Mouse (Mus musculus) liver, adult 2 months (tissue): ENCODE results near the gene Gm10521. TPM values are rescaled to one million over a fixed set of nuclear protein-coding genes. Genes with fewer than 3 reads are reported as not detected.
A peak's percentile ranks its signal among the peaks of the same experiment; 100 is the strongest.

Source experiments
- DNase-seq: peaks from one replicate; pipeline ENCODE4 v3.0.0-alpha.2; 2011; ENCODE audit warnings: low read depth, low spot score; ENCODE audit errors: extremely low read depth
- H3K27ac ChIP-seq: fragments of 200-500 bp; replicated peaks from 2 replicates; pipeline ENCODE4 v1.5.1; 2012; ENCODE audit warnings: low read depth, mild to moderate bottlenecking, control low read depth, inconsistent platforms, low read length; ENCODE audit not compliant: insufficient read depth
- H3K27me3 ChIP-seq: fragments of 200-500 bp; 2 replicates; pipeline ENCODE4 v1.6.1; 2012; ENCODE audit warnings: mild to moderate bottlenecking, moderate library complexity, low read length, inconsistent platforms; ENCODE audit not compliant: control insufficient read depth, insufficient read depth
- H3K36me3 ChIP-seq: fragments of 200-500 bp; 2 replicates; pipeline ENCODE4 v1.6.1; 2012; ENCODE audit warnings: low read length, inconsistent platforms; ENCODE audit not compliant: control insufficient read depth, insufficient read depth
- H3K4me1 ChIP-seq: fragments of 200-500 bp; 2 replicates; pipeline ENCODE4 v1.6.1; 2011; ENCODE audit warnings: low read length; ENCODE audit not compliant: control insufficient read depth, insufficient read depth
- H3K4me3 ChIP-seq: fragments of 200-500 bp; 2 replicates; pipeline ENCODE4 v1.5.1; 2011; ENCODE audit warnings: low read depth, mild to moderate bottlenecking, control low read depth, low read length, moderate library complexity; ENCODE audit not compliant: insufficient read depth
- H3K79me2 ChIP-seq: fragments of 200-500 bp; 2 replicates; pipeline ENCODE4 v1.6.1; 2012; ENCODE audit warnings: inconsistent platforms, mild to moderate bottlenecking, low read length, moderate library complexity; ENCODE audit not compliant: control insufficient read depth, insufficient read depth
- H3K9ac ChIP-seq: fragments of 200-500 bp; 2 replicates; pipeline ENCODE4 v1.6.1; 2012; ENCODE audit warnings: low read depth, mild to moderate bottlenecking, control low read depth, inconsistent platforms, low read length
- CTCF ChIP-seq: fragments of 200-500 bp; IDR thresholded peaks from 2 replicates; pipeline ENCODE4 v1.5.1; 2011; ENCODE audit warnings: low read depth, low read length, control low read depth
- POLR2A ChIP-seq: fragments of 200-500 bp; IDR thresholded peaks from 2 replicates; pipeline ENCODE4 v1.6.1; 2011; ENCODE audit warnings: low read length, control low read depth; ENCODE audit not compliant: insufficient read depth; ENCODE audit errors: extremely low read depth
- WGBS: fragments of 180-500 bp; shearing (Covaris S2); methylation state at CpG from one replicate; pipeline ENCODE4 v1.1.7; 2018; 5-methylcytosine and 5-hydroxymethylcytosine counted together
- polyA plus RNA-seq: library from polyadenylated mRNA; depleted of rRNA; stranded (reverse); fragments of >200 nt; gene quantifications from 2 replicates; pipeline ENCODE4 v1.2.3, GENCODE M21; 2012
- total RNA-seq: library from RNA; depleted of rRNA; stranded (reverse); fragments of >200 nt; gene quantifications from 2 replicates; pipeline ENCODE4 v1.2.3, GENCODE M21; 2014

The Gm10521 gene
- total and polyA plus RNA-seq, 2 experiments: 0.37 to 0.38 TPM

DNA sequence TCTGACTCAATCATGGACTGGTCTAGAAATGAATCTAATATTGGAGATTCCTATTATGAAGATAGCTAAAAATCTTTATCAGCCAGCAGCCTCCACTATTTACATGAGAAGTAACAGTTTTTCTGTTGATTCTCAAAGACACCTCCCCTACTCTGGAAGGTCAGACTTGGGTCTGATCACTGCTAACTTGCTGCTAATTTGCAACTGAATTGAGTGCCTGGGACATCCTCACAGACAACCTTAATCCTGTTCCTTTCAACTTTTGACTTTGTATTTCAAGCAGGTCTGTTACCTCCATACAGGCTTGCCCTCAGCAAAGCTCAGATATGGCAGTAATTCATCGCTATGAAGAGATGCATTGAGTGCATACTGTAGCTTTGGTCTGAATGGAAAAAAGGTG is 8.5 kb downstream of the Gm10521 start:
- no peaks in the 10 kb centered on the region for H3K79me2 ChIP-seq
- no peaks in the 10 kb centered on the region for H3K4me1 ChIP-seq
- no peak overlapping the region for H3K9ac ChIP-seq
- DNase-seq: no peak
- TF ChIP-seq CTCF (no peak), POLR2A (no peak)
- H3K27ac ChIP-seq: no peak overlapping the region
- H3K27me3 ChIP-seq: no peaks in the 10 kb centered on the region
- H3K4me3 ChIP-seq: no peak overlapping the region
- no peaks in the 10 kb centered on the region for H3K36me3 ChIP-seq
- WGBS: 85% methylated on average over 1 of the region's 1 CpGs

DNA sequence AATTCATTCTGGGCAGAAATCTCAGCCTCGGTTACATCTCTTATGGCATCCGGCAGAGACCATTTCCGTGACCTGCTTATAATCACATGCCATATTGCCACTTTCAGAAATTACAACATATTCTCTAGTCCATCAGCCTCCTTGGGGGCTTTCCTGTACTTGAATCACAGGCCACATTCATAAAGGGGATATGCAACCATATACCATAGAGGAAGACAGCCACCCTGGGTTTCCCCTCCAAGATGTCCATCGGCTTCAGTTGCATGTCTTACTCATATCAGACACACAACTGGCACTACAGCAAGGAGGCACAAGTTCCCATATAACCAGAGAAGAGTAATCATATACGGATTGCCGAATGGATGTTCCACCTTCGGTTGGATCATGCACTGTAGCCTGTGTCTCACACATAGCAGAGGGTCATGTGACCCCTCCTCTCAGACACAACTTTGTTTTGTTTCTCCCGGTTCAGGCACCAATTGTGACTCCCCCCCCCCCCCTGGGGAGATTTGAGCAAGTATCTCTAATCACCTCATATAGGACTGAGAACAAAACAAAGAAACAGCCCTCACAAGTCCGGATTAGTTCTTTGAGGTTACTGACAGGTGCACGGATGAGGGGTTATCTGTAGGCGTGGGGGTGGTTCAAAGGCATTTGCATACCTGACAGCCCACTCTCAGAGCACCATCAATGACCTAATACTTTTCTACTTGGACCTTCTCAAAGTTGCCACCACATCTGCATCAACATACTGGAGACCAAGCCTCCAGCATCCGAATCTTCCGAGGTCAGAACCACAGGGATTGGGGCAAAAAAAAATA is 20.4 kb downstream of the Gm10521 start:
- Histone ChIP-seq H3K36me3 (no peaks in the 10 kb centered on the region), H3K4me1 (no peaks in the 10 kb centered on the region), H3K9ac (no peak overlapping the region), H3K27me3 (no peaks in the 10 kb centered on the region), H3K27ac (no peak overlapping the region), H3K4me3 (no peak overlapping the region), H3K79me2 (no peaks in the 10 kb centered on the region)
- WGBS: 77% methylated on average over 13 of the region's 13 CpGs
- DNase-seq: no peak
- no peak for TF ChIP-seq POLR2A
- TF ChIP-seq CTCF: no peak

DNA sequence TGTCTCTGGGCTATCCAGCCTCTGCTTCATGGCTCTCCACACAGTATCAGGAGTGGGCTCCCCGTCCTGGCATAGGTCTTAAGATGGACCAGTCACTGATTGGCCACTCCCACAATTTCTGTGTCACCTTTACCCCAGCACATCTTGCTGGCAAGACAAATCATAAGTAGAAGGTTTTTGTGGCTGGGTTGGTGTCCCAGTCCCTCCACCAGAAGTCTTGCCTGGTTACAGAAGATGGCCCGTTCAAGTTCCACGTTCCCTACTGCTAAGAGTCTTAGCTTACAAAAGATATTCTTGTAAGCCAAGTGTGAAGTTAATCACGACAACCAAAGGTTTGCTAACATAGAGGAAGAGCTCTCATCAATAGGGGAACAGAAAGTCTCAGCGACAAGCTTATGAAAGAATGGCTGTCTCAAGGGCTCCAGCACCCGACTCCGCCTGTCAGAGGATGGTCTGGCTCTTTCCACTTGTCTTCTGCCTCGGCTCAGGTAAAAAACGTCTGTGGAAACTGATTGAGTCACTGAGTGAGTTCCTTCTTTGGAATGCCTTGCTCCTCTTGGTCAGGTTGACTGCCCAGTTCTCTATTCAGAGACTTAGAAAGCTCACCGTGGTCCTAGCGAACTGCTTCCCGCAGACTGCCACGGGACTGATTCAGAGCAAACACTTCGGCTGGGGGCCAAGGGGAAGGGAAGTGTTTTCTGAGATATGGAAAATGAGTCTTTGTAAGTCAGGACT is 22.0 kb downstream of the Gm10521 start, which contains the start of gene Slamf6:
Gene Slamf6 (plus strand): TSS at position 211 of the 735 bp plus-strand sequence.
- no peak for TF ChIP-seq CTCF
- TF ChIP-seq POLR2A: no peak
- 64% methylated on average over 14 of the region's 14 CpGs for WGBS

DNA sequence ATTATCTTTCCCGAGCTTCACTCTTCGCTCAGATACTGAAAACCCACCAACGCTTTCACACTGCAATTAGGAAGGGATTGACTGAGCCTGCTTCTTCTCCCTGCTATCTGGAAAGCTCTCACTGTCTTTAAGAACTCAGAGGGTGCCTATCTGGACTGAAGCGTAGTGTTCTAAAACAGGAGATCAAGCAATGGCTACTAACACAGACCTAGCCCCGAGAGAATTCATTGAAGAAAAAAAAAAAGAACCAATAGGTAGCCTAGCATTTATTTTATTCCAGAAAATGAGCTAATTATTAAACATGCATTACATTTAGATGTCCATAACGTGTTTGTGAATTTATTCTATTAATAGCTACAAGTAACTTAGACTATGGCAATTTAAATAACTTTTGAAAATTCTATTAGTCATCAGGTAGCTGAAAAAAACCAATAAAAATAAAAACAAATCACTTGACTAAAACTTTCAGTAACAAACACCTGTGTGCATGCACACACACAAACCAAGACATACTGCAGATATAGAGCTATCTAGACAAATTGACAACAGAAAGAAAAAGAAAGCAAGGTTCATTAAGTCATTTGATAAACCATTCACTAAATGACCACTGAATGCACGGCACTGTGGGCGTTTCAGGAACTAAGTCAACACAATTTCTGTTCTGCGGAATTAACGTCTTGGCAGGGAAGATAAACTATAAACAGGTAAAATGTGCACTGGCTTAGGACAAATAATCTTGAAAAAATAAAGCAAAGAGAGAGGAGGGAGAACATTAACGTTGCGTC is 22.9 kb downstream of the Gm10521 start:
- no peak overlapping the region for H3K4me3 ChIP-seq

More for the DNA sequence above, 22.0 kb downstream of the Gm10521 start, which contains the start of gene Slamf6:
- H3K27ac ChIP-seq: 0 out of 2 replicates have a peak within 1 kb of the TSS, but pooled peaks have one; percentile 12
- H3K36me3 ChIP-seq: no peaks in the 10 kb centered on the region
- peak; percentile 38 for DNase-seq
- H3K79me2 ChIP-seq: no peaks in the 10 kb centered on the region
- no peaks in the 10 kb centered on the region for H3K27me3 ChIP-seq
- H3K4me3 ChIP-seq: no peak within 1 kb of the TSS
- H3K4me1 ChIP-seq: no peaks in the 10 kb centered on the region
- no peak within 1 kb of the TSS for H3K9ac ChIP-seq

DNA sequence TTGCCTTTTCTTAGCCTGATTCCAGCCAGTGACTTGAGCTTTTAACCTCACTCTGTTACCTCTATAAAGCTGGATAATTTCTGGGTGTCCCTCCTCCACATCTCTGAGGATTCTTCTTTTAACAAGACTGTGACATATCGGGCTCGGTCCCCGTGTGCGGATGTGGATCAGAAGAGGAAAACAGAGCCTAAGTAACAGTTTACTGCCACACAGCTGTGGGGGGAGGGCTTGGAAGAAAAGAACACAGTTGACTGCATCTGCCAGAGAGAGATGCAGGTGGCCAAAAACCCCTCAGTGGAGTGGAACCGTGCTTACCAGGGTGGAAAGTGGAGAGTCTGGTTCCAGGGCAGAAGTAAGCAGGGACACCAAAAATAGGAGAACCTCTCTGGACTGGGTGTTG is 23.7 kb downstream of the Gm10521 start:
- no peak for DNase-seq
- Histone ChIP-seq H3K9ac (no peak overlapping the region), H3K36me3 (no peaks in the 10 kb centered on the region), H3K27ac (no peak overlapping the region), H3K4me1 (no peaks in the 10 kb centered on the region), H3K79me2 (no peaks in the 10 kb centered on the region), H3K27me3 (no peaks in the 10 kb centered on the region), H3K4me3 (no peak overlapping the region)
- TF ChIP-seq POLR2A: no peak
- no peak for TF ChIP-seq CTCF
- 89% methylated on average over 5 of the region's 5 CpGs for WGBS

More for the DNA sequence above, 22.9 kb downstream of the Gm10521 start:
- no peak for TF ChIP-seq CTCF
- no peak for TF ChIP-seq POLR2A
- Histone ChIP-seq H3K4me1 (no peaks in the 10 kb centered on the region), H3K27ac (no peak overlapping the region), H3K27me3 (no peaks in the 10 kb centered on the region), H3K36me3 (no peaks in the 10 kb centered on the region), H3K9ac (no peak overlapping the region), H3K79me2 (no peaks in the 10 kb centered on the region)
- no peak for DNase-seq
- 66% methylated on average over 12 of the region's 12 CpGs for WGBS
